Mouse (Mus musculus) MEL (cell line): ENCODE data around the gene Pip4k2b.

Experiments
- CTCF ChIP-seq, 3 experiments: IDR thresholded peaks in 2 of 3; conservative IDR thresholded peaks in 1 of 3; 2 replicates each; pipeline ENCODE4 v1.5.1; 2011 to 2012; ENCODE audit warnings: low read length in 3 of 3, low read depth in 2 of 3, mild to moderate bottlenecking in 2 of 3, improper control_type of control experiment in 1 of 3, inconsistent platforms in 1 of 3, mixed read lengths in 1 of 3, moderate library complexity in 1 of 3; ENCODE audit not compliant: control insufficient read depth in 1 of 3, insufficient read depth in 1 of 3, poor library complexity in 1 of 3, severe bottlenecking in 1 of 3
- HCFC1 ChIP-seq: IDR thresholded peaks from 2 replicates; pipeline ENCODE4 v1.6.1; 2012; ENCODE audit warnings: low read depth, mild to moderate bottlenecking, inconsistent platforms, low read length, improper control_type of control experiment, moderate library complexity
- MAZ ChIP-seq: IDR thresholded peaks from 2 replicates; pipeline ENCODE4 v1.6.1; 2012; ENCODE audit warnings: low read depth, mild to moderate bottlenecking, inconsistent platforms, low read length, improper control_type of control experiment
- MXI1 ChIP-seq: IDR thresholded peaks from 2 replicates; pipeline ENCODE4 v1.6.1; 2011; ENCODE audit warnings: mild to moderate bottlenecking, low read depth, low read length, improper control_type of control experiment
- POLR2A ChIP-seq, 2 experiments: IDR thresholded peaks; 2 replicates each; pipeline ENCODE4 v1.6.1; 2011 to 2012; ENCODE audit warnings: low read length in 2 of 2, mild to moderate bottlenecking in 2 of 2, control low read depth in 1 of 2, improper control_type of control experiment in 1 of 2, low read depth in 1 of 2, moderate library complexity in 1 of 2; ENCODE audit not compliant: control insufficient read depth in 1 of 2, insufficient read depth in 1 of 2, poor library complexity in 1 of 2
- TAL1 ChIP-seq: IDR thresholded peaks from 2 replicates; pipeline ENCODE4 v1.6.1; 2012; ENCODE audit warnings: mild to moderate bottlenecking, inconsistent platforms, low read length, moderate library complexity, mixed read lengths
- TCF12 ChIP-seq: IDR thresholded peaks from 2 replicates; pipeline ENCODE4 v1.6.1; 2014; ENCODE audit warnings: low read depth, mild to moderate bottlenecking, inconsistent platforms, low read length, improper control_type of control experiment, moderate library complexity
- USF2 ChIP-seq, 2 experiments: IDR thresholded peaks; 2 replicates each; pipeline ENCODE4 v1.6.1; 2011 to 2012; ENCODE audit warnings: improper control_type of control experiment in 2 of 2, low read length in 2 of 2, borderline replicate concordance in 1 of 2, inconsistent platforms in 1 of 2, low read depth in 1 of 2, mild to moderate bottlenecking in 1 of 2; ENCODE audit not compliant: insufficient read depth in 1 of 2
- ZMIZ1 ChIP-seq: IDR thresholded peaks from 2 replicates; pipeline ENCODE4 v1.6.1; 2012; ENCODE audit warnings: low read depth, mild to moderate bottlenecking, inconsistent platforms, low read length, improper control_type of control experiment, moderate library complexity

- no peak for TF ChIP-seq TAL1
- TF ChIP-seq MXI1 = no peak
- TF ChIP-seq ZMIZ1 = no peak
- no peak for TF ChIP-seq HCFC1
- no peak for TF ChIP-seq MAZ
- TF ChIP-seq TCF12 = no peak
- TF ChIP-seq CTCF (IDR thresholded peaks at IDR 0.05 in 2 of 3, conservative IDR thresholded peaks at IDR 0.05 in 1 of 3; ENCODE audit: control insufficient read depth in 1 of 3, insufficient read depth in 1 of 3, low read depth in 2 of 3, low read length in 3 of 3, poor library complexity in 1 of 3, severe bottlenecking in 1 of 3) = no peak
- TF ChIP-seq USF2 (IDR thresholded peaks at IDR 0.05; ENCODE audit: borderline replicate concordance in 1 of 2, insufficient read depth in 1 of 2, low read depth in 1 of 2, low read length in 2 of 2) = no peak
- TF ChIP-seq POLR2A (IDR thresholded peaks at IDR 0.05; ENCODE audit: control insufficient read depth in 1 of 2, insufficient read depth in 1 of 2, low read depth in 1 of 2, low read length in 2 of 2, poor library complexity in 1 of 2) = no peak; a peak in 1 of 4 replicates
These were observed 26.9 kb downstream of the Pip4k2b start for GRCm38 (mm10) chr11:97717369-97718280.
